Mouse (Mus musculus) limb, embryonic 10.5 days (tissue): Measurements from ENCODE around the gene Lsm14a. TPM values are rescaled to one million over a fixed set of nuclear protein-coding genes. Genes with fewer than 3 reads are reported as not detected.

Experiments used
- DNase-seq: peaks from one replicate; pipeline ENCODE4 v3.0.0-alpha.2; 2017; ENCODE audit warnings: low spot score
- H3K27ac ChIP-seq: fragments of 300-500 bp; sonication (generic); 2 replicates; pipeline ENCODE4 v1.5.1; 2016; ENCODE audit warnings: mild to moderate bottlenecking
- H3K27me3 ChIP-seq: fragments of 300-500 bp; sonication (generic); 2 replicates; pipeline ENCODE4 v1.6.1; 2016; ENCODE audit warnings: low read depth, mild to moderate bottlenecking; ENCODE audit not compliant: poor library complexity, severe bottlenecking
- H3K36me3 ChIP-seq: fragments of 300-500 bp; sonication (generic); 2 replicates; pipeline ENCODE4 v1.6.1; 2016; ENCODE audit warnings: mild to moderate bottlenecking, moderate library complexity
- H3K4me1 ChIP-seq: fragments of 300-500 bp; sonication (generic); 2 replicates; pipeline ENCODE4 v1.6.1; 2016
- H3K4me3 ChIP-seq: fragments of 300-500 bp; sonication (generic); 2 replicates; pipeline ENCODE4 v1.5.1; 2016; ENCODE audit warnings: mild to moderate bottlenecking, moderate library complexity
- H3K9me3 ChIP-seq: fragments of 300-500 bp; sonication (generic); replicated peaks from 2 replicates; pipeline ENCODE4 v1.6.1; 2016; ENCODE audit warnings: mild to moderate bottlenecking
- WGBS: fragments of 180-500 bp; shearing (Covaris S2); methylation state at CpG from one replicate; pipeline ENCODE4 v1.1.7; 2016; 5-methylcytosine and 5-hydroxymethylcytosine counted together
- polyA plus RNA-seq: library from polyadenylated mRNA; unstranded; fragments of >200 nt; fragmentation: Nextera tagmentation; extraction: Ambion mirVana; gene quantifications from 2 replicates; pipeline ENCODE4 v1.2.1, GENCODE M21; 2016

Gene Lsm14a
- polyA plus RNA-seq, 1 experiment from 2014 or later, result 96.3 TPM

DNA sequence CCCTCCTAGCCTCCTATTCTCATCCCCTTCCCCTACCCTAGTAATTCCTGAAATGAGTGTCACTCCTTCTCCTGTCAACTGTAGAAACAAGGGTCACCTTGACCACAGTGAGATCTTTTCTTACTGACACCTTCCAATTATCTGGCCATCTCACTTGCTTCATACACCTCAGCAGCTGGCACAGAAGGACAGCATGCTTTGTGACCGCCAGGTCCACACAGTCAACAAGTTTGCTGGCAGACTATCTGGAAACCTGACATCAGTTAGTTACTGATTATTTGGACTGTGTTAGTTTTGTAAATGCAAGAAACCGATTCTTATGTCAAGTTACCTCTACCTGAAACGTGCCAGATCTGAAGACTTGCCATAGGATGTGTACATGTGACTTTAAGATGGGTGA lies 97.0 kb downstream of the Lsm14a start:
- Histone ChIP-seq H3K4me3 (no peak overlapping the region), H3K27me3 (no peaks in the 10 kb centered on the region), H3K27ac (no peak overlapping the region), H3K4me1 (no peaks in the 10 kb centered on the region), H3K9me3 (no peaks in the 10 kb centered on the region), H3K36me3 (peaks cover 3% of the 10 kb centered on the region; the same call in 1 of the 2 replicates)
- WGBS, result 94% methylated on average over 3 of the region's 3 CpGs
- no peak for DNase-seq

Other genes starting within 250 kb of the Lsm14a start
- gene Uba2, start 223.7 kb downstream of the Lsm14a start, polyA plus RNA-seq, result 297 and 310 TPM in 2 replicates
- 75.4 and 88.1 TPM in 2 replicates for gene Pdcd2l, start 196.7 kb downstream of the Lsm14a start, polyA plus RNA-seq
- gene Gpi1, start 163.0 kb downstream of the Lsm14a start, polyA plus RNA-seq, result 291 and 361 TPM in 2 replicates
- 0.38 TPM in 1 of 2 replicates, not detected in the other for gene Gm6096, start 142.3 kb downstream of the Lsm14a start, polyA plus RNA-seq
- 22.8 and 27.2 TPM in 2 replicates for gene 4931406P16Rik, start 79.8 kb downstream of the Lsm14a start, polyA plus RNA-seq